In the genomic region with DNA sequence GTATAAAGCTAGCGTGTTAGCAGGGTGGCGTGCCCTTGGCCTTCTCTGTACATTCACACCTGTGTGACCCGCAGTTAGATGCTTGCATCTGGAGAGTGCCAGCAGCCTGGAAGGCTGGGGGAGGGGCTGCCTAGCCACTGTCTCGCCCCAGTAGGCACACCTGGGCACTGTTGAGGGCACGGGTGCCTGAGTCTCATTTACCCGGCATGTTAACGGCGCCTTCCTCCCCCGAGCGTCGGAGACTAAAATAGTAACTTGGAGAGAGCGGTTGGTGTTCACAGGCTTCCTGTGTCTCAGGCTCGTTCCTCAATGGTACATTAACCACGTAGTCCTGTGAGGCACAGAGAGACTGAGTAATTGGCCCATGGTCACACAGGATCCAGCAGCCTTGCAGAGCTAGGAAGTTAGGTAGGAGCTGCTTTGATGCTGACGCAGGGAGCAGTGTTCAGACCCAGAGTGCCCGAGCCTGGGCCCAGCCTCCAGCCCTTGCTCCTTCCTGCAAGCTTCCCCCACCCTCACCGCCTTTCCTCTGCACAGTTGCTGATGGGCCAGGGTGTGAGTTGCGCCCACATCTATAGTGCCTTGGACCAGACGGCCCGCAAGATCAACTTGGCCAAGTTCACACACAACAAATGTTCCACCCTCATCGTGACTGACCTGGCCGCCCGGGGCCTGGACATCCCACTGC, we compare ENCODE assay signal across 10 mouse cellular contexts. TPM values are rescaled to one million over a fixed set of nuclear protein-coding genes. Genes with fewer than 3 reads are reported as not detected.
DNase-seq lines count a peak whose midpoint lies in the region; ATAC-seq and TF ChIP-seq lines count a peak whose summit lies in the region.
"Had no signal": no experiment of that assay in that cellular context is flagged by ENCODE, and none has a peak within 500 bp of the region (broad histone marks: within the 10 kb centered on the region; RNA-seq: fewer than 3 reads in every experiment).

No protein-coding gene starts in this region.

- peak in 1 of 2 experiments; percentile 28 for DNase-seq in left cerebral cortex, adult 2 months (ENCODE audit: extremely low spot score in 1 of 2, low spot score in 2 of 2)
- no peak for DNase-seq in left cerebral cortex, adult 11 months (ENCODE audit: low spot score)
- DNase-seq in kidney, postnatal 36 days: peak; percentile 58 to 71
- DNase-seq in thymus, postnatal 14 days: peak; percentile 94
- DNase-seq in adrenal gland, postnatal 10 days: no peak
- DNase-seq in lung, adult 18-20 months: no peak

- no peak overlapping the region for H3K9ac ChIP-seq in embryonic facial prominence, embryonic 15.5 days

- 89% methylated on average over 23 of the region's 23 CpGs for WGBS in embryonic facial prominence, embryonic 15.5 days

- no peak overlapping the region for H3K4me2 ChIP-seq in embryonic facial prominence, embryonic 15.5 days (replicated peaks)

- peak overlapping the region; percentile 42 for H3K27ac ChIP-seq in left cerebral cortex, adult 2 months
- H3K27ac ChIP-seq in embryonic facial prominence, embryonic 15.5 days (replicated peaks): peak overlapping the region; percentile 17; the same call in 1 of the 2 replicates
- H3K27ac ChIP-seq: hindbrain, embryonic 10.5 days had no signal

- no peak for ATAC-seq in embryonic facial prominence, embryonic 15.5 days (ENCODE audit: insufficient number of reproducible peaks, low FRiP score, low TSS enrichment, low read depth)

- H3K4me1 ChIP-seq in embryonic facial prominence, embryonic 15.5 days: peaks cover 12% of the 10 kb centered on the region

- peaks cover 98% of the 10 kb centered on the region for H3K36me3 ChIP-seq in embryonic facial prominence, embryonic 15.5 days

- TF ChIP-seq CTCF in left cerebral cortex, adult 2 months (IDR thresholded peaks at IDR 0.05): no peak

- no peaks in the 10 kb centered on the region for H3K27me3 ChIP-seq in embryonic facial prominence, embryonic 15.5 days

- no peaks in the 10 kb centered on the region for H3K9me3 ChIP-seq in embryonic facial prominence, embryonic 15.5 days (replicated peaks)
- H3K9me3 ChIP-seq: hindbrain, embryonic 10.5 days had no signal

- no peak overlapping the region for H3K4me3 ChIP-seq in left cerebral cortex, adult 2 months
- no peak overlapping the region for H3K4me3 ChIP-seq in embryonic facial prominence, embryonic 15.5 days (replicated peaks)
- H3K4me3 ChIP-seq: hindbrain, embryonic 10.5 days had no signal

- intact Hi-C loops in left cerebral cortex, adult 2 months (cut with DNase I): no loop called here

RNA-seq across cellular contexts. Expression of a gene that starts 8.7 kb away (rescaled TPM):
- total RNA-seq in left cerebral cortex, adult 2 months (2021): 10 to 100 TPM; 38.6 to 41.0 TPM
- polyA plus RNA-seq in embryonic facial prominence, embryonic 15.5 days (2015; fragmentation: Nextera tagmentation; extraction: Ambion mirVana): 43.4 and 44.5 TPM in 2 replicates
- 10 to 100 TPM; 36.0 to 36.1 TPM for total RNA-seq in adrenal gland, postnatal 10 days (2021)

RNA-seq across cellular contexts. Expression of a gene that starts 8.8 kb away (rescaled TPM):
- total RNA-seq in left cerebral cortex, adult 2 months (2021): 10 to 100 TPM; 29.5 to 29.9 TPM
- polyA plus RNA-seq in embryonic facial prominence, embryonic 15.5 days (2015; fragmentation: Nextera tagmentation; extraction: Ambion mirVana): 15.5 and 15.8 TPM in 2 replicates
- total RNA-seq in adrenal gland, postnatal 10 days (2021): 10 to 100 TPM; 12.9 to 17.4 TPM

RNA-seq across cellular contexts. Expression of a gene that starts 12.8 kb away (rescaled TPM):
- total RNA-seq in left cerebral cortex, adult 2 months (2021): under 1 TPM in 1 of 2 experiments, not detected in 1; 0.52 TPM
- 0.92 and 2.5 TPM in 2 replicates for polyA plus RNA-seq in embryonic facial prominence, embryonic 15.5 days (2015; fragmentation: Nextera tagmentation; extraction: Ambion mirVana)
- total RNA-seq in adrenal gland, postnatal 10 days (2021): under 1 TPM in 1 of 2 experiments, not detected in 1; 0.42 TPM
- total RNA-seq: left cerebral cortex, postnatal 36 days had no signal

RNA-seq across cellular contexts. Expression of a gene that starts 27.4 kb away (rescaled TPM):
- total RNA-seq in left cerebral cortex, adult 2 months (2021): 10 to 100 TPM; 85.3 TPM
- polyA plus RNA-seq in embryonic facial prominence, embryonic 15.5 days (2015; fragmentation: Nextera tagmentation; extraction: Ambion mirVana): 1.2 and 1.3 TPM in 2 replicates
- 1 to 10 TPM; 6.9 to 8.9 TPM for total RNA-seq in adrenal gland, postnatal 10 days (2021)
- polyA plus RNA-seq: lung, postnatal 0 days had no signal

RNA-seq across cellular contexts. Expression of a gene that starts 32.4 kb away (rescaled TPM):
- total RNA-seq in left cerebral cortex, adult 2 months (2021): under 1 TPM; 0.47 to 0.75 TPM
- polyA plus RNA-seq in embryonic facial prominence, embryonic 15.5 days (2015; fragmentation: Nextera tagmentation; extraction: Ambion mirVana): 1.9 and 3.2 TPM in 2 replicates
- under 1 TPM; 0.42 to 0.51 TPM for total RNA-seq in adrenal gland, postnatal 10 days (2021)

Comparison
In these comparisons a context has a peak if more than half of its experiments do, and no peak if none do; other contexts are left out.
1. DNase-seq: peak in kidney, postnatal 36 days (2 of 2) and thymus, postnatal 14 days (single experiment); none in left cerebral cortex, adult 11 months (single experiment), adrenal gland, postnatal 10 days (single experiment) and lung, adult 18-20 months (0 of 2).